Mouse (Mus musculus): ENCODE measurements around the gene Olfr967. TPM values are rescaled to one million over a fixed set of nuclear protein-coding genes. Genes with fewer than 3 reads are reported as not detected.

The Olfr967 gene
- not detected for total RNA-seq (2023)

GRCm38 (mm10) chr9:39745949-39746348, at the start of gene Olfr967:
Olfr967 (plus strand) TSS chr9:39746249.

GRCm38 (mm10) chr9:39707017-39707416, 39.0 kb upstream of the Olfr967 start, which contains the start of gene Olfr149:
Olfr149 (minus strand) TSS chr9:39707117.

GRCm38 (mm10) chr9:39711053-39711452, 35.0 kb upstream of the Olfr967 start, which contains the start of gene Olfr965:
Olfr965 (plus strand) TSS chr9:39711353.

GRCm38 (mm10) chr9:39730678-39731077, 15.4 kb upstream of the Olfr967 start, which contains the start of gene Olfr150:
Olfr150 (plus strand) TSS chr9:39730978.

GRCm38 (mm10) chr9:39783153-39783552, 37.1 kb downstream of the Olfr967 start, which contains the start of gene Olfr968:
Olfr968 (minus strand) TSS chr9:39783253.

GRCm38 (mm10) chr9:39790558-39790957, 44.5 kb downstream of the Olfr967 start, which contains the start of gene Olfr969:
Olfr969 (plus strand) TSS chr9:39790945.

Other genes with a start within 250 kb of the Olfr967 start
- not detected for gene Olfr957, start 230.4 kb upstream of the Olfr967 start, total RNA-seq (2023)
- gene Olfr958, start 192.2 kb upstream of the Olfr967 start, total RNA-seq (2023): not detected
- not detected for gene Olfr959, start 170.7 kb upstream of the Olfr967 start, total RNA-seq (2023)
- gene AW551984, start 141.8 kb upstream of the Olfr967 start, total RNA-seq (2023): 0.21 TPM
- gene Olfr148, start 135.6 kb upstream of the Olfr967 start, total RNA-seq (2023): not detected
- gene Olfr960, start 124.9 kb upstream of the Olfr967 start, total RNA-seq (2023): not detected
- not detected for gene Olfr961, start 101.2 kb upstream of the Olfr967 start, total RNA-seq (2023)
- gene Olfr963, start 79.0 kb upstream of the Olfr967 start, total RNA-seq (2023): not detected
- gene Olfr149, start 39.1 kb upstream of the Olfr967 start, total RNA-seq (2023): not detected
- gene Olfr965, start 34.9 kb upstream of the Olfr967 start, total RNA-seq (2023): not detected
- gene Olfr150, start 15.3 kb upstream of the Olfr967 start, total RNA-seq (2023): not detected
- gene Olfr968, start 37.0 kb downstream of the Olfr967 start, total RNA-seq (2023): not detected
- gene Olfr969, start 44.7 kb downstream of the Olfr967 start, total RNA-seq (2023): not detected
- gene Olfr970, start 62.6 kb downstream of the Olfr967 start, total RNA-seq (2023): not detected
- not detected for gene Olfr971, start 90.6 kb downstream of the Olfr967 start, total RNA-seq (2023)
- gene Olfr972, start 120.2 kb downstream of the Olfr967 start, total RNA-seq (2023): not detected
- not detected for gene Olfr229, start 161.1 kb downstream of the Olfr967 start, total RNA-seq (2023)
- not detected for gene Olfr974, start 191.3 kb downstream of the Olfr967 start, total RNA-seq (2023)
- not detected for gene Olfr975, start 205.8 kb downstream of the Olfr967 start, total RNA-seq (2023)
- gene Olfr976, start 214.9 kb downstream of the Olfr967 start, total RNA-seq (2023): not detected
- not detected for gene Olfr978, start 245.9 kb downstream of the Olfr967 start, total RNA-seq (2023)

All from CD4-positive naive resting alpha-beta T cell, adult 57 days (primary cell).